Mouse (Mus musculus) heart, postnatal 0 days (tissue): Measurements from ENCODE around the gene Fam163a.

ENCODE experiments used
- CTCF ChIP-seq: IDR thresholded peaks from 2 replicates; pipeline ENCODE4 v1.5.1; 2016; ENCODE audit warnings: antibody characterized with exemption, control low read depth, low read depth
- EP300 ChIP-seq: IDR thresholded peaks from 2 replicates; pipeline ENCODE4 v1.6.1; 2016; ENCODE audit warnings: antibody characterized with exemption, low read depth

GRCm38 (mm10) chr1:156217393-156217792 lies 12.6 kb upstream of the Fam163a start:
- TF ChIP-seq EP300 = no peak
- TF ChIP-seq CTCF = no peak
